Mouse (Mus musculus) heart, embryonic 10.5 days (tissue): ENCODE data around the gene Chuk. TPM values are rescaled to one million over a fixed set of nuclear protein-coding genes. Genes with fewer than 3 reads are reported as not detected.
"Not testable (repeated sequence)": the region's sequence is repeated elsewhere in the genome, so short reads cannot be mapped to it uniquely, and the experiment has no call there.

ENCODE experiments used
- DNase-seq: peaks from one replicate; pipeline ENCODE4 v3.0.0-alpha.2; 2017; ENCODE audit warnings: low spot score
- H3K27ac ChIP-seq: fragments of 300-500 bp; sonication (generic); 2 replicates; pipeline ENCODE4 v1.5.1; 2016; ENCODE audit warnings: mild to moderate bottlenecking
- H3K27me3 ChIP-seq: fragments of 300-500 bp; sonication (generic); 2 replicates; pipeline ENCODE4 v1.6.1; 2016; ENCODE audit warnings: mild to moderate bottlenecking; ENCODE audit not compliant: poor library complexity, insufficient read depth, severe bottlenecking
- H3K36me3 ChIP-seq: fragments of 300-500 bp; sonication (generic); 2 replicates; pipeline ENCODE4 v1.6.1; 2016; ENCODE audit warnings: mild to moderate bottlenecking, moderate library complexity
- H3K4me1 ChIP-seq: fragments of 300-500 bp; sonication (generic); 2 replicates; pipeline ENCODE4 v1.6.1; 2016; ENCODE audit warnings: mild to moderate bottlenecking
- H3K4me3 ChIP-seq: fragments of 300-500 bp; sonication (generic); 2 replicates; pipeline ENCODE4 v1.5.1; 2016; ENCODE audit warnings: mild to moderate bottlenecking, moderate library complexity
- H3K9me3 ChIP-seq: fragments of 300-500 bp; sonication (generic); 2 replicates; pipeline ENCODE4 v1.6.1; 2016; ENCODE audit warnings: mild to moderate bottlenecking, moderate library complexity
- WGBS: fragments of 180-500 bp; shearing (Covaris S2); methylation state at CpG from one replicate; pipeline ENCODE4 v1.1.7; 2016; 5-methylcytosine and 5-hydroxymethylcytosine counted together
- polyA plus RNA-seq: library from polyadenylated mRNA; unstranded; fragments of >200 nt; fragmentation: Nextera tagmentation; extraction: Ambion mirVana; gene quantifications from 2 replicates; pipeline ENCODE4 v1.2.1, GENCODE M21; 2016

The Chuk gene
- polyA plus RNA-seq, 1 experiment from 2014 or later: 47.0 TPM

DNA sequence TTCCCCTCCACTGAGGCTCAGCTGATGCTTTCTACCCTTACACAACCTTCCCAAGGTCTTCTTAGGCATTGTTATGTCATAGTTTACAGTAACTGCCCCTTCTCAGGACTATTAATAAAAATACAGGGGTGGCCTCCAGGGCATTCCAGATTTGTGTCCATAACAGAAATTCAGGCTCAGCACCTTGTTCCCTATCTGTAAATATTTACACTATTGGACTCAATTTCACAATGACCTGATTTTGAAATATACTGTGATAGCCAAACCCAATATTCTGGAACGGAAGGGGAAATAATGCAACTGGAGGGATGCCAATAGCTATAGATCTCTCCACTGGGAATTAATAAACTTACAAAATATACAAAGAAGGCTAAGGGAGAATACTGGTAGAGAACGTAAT lies 21.3 kb upstream of the Chuk start:
- H3K4me1 ChIP-seq: no peaks in the 10 kb centered on the region
- H3K9me3 ChIP-seq: no peaks in the 10 kb centered on the region
- H3K27ac ChIP-seq: no peak overlapping the region
- peaks cover 80% of the 10 kb centered on the region for H3K36me3 ChIP-seq
- WGBS: 93% methylated on average over 2 of the region's 2 CpGs
- DNase-seq: no peak
- no peaks in the 10 kb centered on the region for H3K27me3 ChIP-seq
- no peak overlapping the region for H3K4me3 ChIP-seq

DNA sequence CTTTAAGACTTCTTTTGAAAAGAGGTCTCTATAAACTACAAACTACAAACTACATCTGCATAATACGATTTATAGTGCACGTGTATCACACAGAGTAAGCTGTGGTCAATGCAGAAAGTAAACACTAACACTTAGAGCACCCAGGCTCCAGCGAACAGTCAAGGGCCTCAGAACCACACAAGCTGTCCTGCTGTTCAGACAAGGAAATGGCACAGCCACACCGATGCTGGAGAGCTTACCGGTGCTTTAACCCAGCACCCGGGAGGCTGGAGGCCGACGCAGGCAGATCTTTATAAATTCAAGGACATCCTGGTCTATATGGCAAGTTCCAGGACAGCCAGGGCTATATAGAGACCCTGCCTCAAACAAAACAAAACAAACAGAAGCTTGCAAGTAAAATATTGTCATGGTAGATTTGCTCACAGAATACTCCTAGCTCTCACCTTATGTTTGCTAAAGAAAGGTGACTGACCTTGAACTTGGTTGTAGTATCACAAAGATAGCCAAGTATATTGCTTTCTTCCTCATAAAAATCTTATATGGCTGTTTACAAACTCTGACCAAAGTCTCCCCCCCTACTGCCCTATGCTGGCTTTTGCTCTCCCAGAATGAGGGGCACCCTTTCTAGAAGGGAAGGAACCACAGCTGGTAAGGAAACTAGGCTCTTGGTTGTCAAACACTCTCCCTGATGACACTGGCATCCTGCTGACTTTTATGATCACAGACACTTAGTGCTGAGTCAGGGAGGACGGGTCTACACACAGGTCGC lies 20.6 kb upstream of the Chuk start:
- WGBS: 96% methylated on average over 10 of the region's 10 CpGs

DNA sequence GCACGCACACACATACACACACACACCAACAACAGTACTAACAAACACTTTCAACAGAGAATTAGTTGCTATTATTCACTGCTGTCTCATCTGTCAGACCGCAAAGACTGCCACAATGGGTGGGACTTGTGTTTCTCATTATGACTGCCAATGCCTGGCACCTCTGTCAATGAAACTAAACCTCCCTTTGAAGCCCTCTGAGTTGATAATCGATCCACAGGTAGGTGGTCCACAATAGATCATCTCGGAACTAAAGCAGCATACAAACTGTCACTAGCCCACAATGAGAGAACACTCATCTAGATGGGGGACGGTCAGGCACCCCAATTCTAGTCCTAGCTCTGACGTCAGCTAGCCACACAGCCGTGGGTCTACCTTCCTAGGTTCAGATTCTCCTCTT lies 13.9 kb upstream of the Chuk start:
- no peaks in the 10 kb centered on the region for H3K4me1 ChIP-seq
- 92% methylated on average over 7 of the region's 7 CpGs for WGBS
- peak; percentile 63 for DNase-seq
- no peak overlapping the region for H3K27ac ChIP-seq
- no peaks in the 10 kb centered on the region for H3K9me3 ChIP-seq
- no peaks in the 10 kb centered on the region for H3K27me3 ChIP-seq
- H3K4me3 ChIP-seq: no peak overlapping the region
- H3K36me3 ChIP-seq: peaks cover 84% of the 10 kb centered on the region

More for the DNA sequence above, 20.6 kb upstream of the Chuk start:
- H3K36me3 ChIP-seq: peaks cover 87% of the 10 kb centered on the region
- H3K4me1 ChIP-seq: no peaks in the 10 kb centered on the region
- H3K9me3 ChIP-seq: no peaks in the 10 kb centered on the region
- DNase-seq: no peak
- H3K27ac ChIP-seq: no peak overlapping the region
- no peak overlapping the region for H3K4me3 ChIP-seq
- no peaks in the 10 kb centered on the region for H3K27me3 ChIP-seq

DNA sequence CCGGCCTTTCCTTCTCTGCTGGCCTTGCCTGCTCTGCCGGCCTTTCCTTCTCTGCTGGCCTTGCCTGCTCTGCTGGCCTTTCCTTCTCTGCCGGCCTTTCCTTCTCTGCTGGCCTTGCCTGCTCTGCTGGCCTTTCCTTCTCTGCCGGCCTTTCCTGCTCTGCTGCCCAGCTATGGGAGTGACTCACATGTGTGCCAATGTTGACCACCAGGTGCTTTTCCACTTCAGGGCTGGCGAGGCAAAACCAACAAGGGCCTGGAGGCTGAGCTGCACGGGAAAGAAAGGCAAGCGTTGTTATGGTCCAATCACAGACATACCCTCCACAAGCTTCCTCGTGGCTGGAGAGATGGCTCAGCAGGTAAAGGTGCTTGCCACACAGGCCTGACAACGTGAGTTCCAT lies 13.4 kb upstream of the Chuk start:
- peaks cover 82% of the 10 kb centered on the region for H3K36me3 ChIP-seq
- H3K27me3 ChIP-seq, H3K4me1 ChIP-seq, H3K9me3 ChIP-seq, H3K4me3 ChIP-seq, H3K27ac ChIP-seq: not testable (repeated sequence)
- WGBS: 88% methylated on average over 9 of the region's 9 CpGs
- peak; percentile 50 for DNase-seq

GRCm38 (mm10) chr19:44117793-44118192 lies 10.5 kb upstream of the Chuk start:
- H3K4me1 ChIP-seq: no peaks in the 10 kb centered on the region
- no peak for DNase-seq
- H3K27ac ChIP-seq: no peak overlapping the region
- H3K36me3 ChIP-seq: peaks cover 76% of the 10 kb centered on the region
- no peaks in the 10 kb centered on the region for H3K27me3 ChIP-seq
- H3K4me3 ChIP-seq: no peak overlapping the region
- H3K9me3 ChIP-seq: no peaks in the 10 kb centered on the region

DNA sequence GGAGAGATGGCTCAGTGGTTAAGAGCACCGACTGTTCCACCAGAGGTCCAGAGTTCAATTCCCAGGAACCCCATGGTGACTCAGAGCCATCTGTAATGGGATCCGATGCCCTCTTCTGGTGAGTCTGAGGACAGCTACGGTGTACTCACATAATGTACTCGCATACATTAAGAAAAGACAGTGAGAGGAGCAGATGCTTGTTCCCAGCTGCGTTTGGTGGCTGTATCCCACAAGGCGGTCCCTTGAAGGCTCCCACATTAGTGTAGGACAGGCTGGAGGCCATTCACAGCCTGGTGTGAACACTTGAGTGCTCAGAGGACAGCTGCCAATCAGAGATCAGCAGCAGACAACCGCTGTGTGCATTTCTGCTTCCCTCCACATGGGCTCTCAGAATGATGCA lies 4.4 kb upstream of the Chuk start:
- no peak for DNase-seq
- Histone ChIP-seq H3K9me3 (no peaks in the 10 kb centered on the region), H3K4me1 (peaks cover 8% of the 10 kb centered on the region), H3K27me3 (no peaks in the 10 kb centered on the region), H3K27ac (no peak overlapping the region), H3K4me3 (no peak overlapping the region), H3K36me3 (peaks cover 65% of the 10 kb centered on the region)
- WGBS: 71% methylated on average over 7 of the region's 7 CpGs

- Histone ChIP-seq H3K9me3 (no peaks in the 10 kb centered on the region), H3K36me3 (peaks cover 60% of the 10 kb centered on the region)
- WGBS: 86% methylated on average over 9 of the region's 9 CpGs
Measured at GRCm38 (mm10) chr19:44110356-44110755, 3.1 kb upstream of the Chuk start.

GRCm38 (mm10) chr19:44108996-44109395 lies 1.7 kb upstream of the Chuk start:
- Histone ChIP-seq H3K4me3 (no peak overlapping the region), H3K4me1 (peaks cover 13% of the 10 kb centered on the region), H3K36me3 (peaks cover 50% of the 10 kb centered on the region), H3K27me3 (no peaks in the 10 kb centered on the region), H3K27ac (no peak overlapping the region), H3K9me3 (no peaks in the 10 kb centered on the region)
- DNase-seq: no peak

More at GRCm38 (mm10) chr19:44110356-44110755, 3.1 kb upstream of the Chuk start:
- Histone ChIP-seq H3K27ac (no peak overlapping the region), H3K4me1 (peaks cover 13% of the 10 kb centered on the region), H3K27me3 (no peaks in the 10 kb centered on the region), H3K4me3 (no peak overlapping the region)
- DNase-seq: no peak

GRCm38 (mm10) chr19:44107661-44108521 lies 611 bp upstream of the Chuk start:
- peak overlapping the region; percentile 94 for H3K27ac ChIP-seq
- 30% methylated on average over 22 of the region's 22 CpGs for WGBS
- no peak for DNase-seq

DNA sequence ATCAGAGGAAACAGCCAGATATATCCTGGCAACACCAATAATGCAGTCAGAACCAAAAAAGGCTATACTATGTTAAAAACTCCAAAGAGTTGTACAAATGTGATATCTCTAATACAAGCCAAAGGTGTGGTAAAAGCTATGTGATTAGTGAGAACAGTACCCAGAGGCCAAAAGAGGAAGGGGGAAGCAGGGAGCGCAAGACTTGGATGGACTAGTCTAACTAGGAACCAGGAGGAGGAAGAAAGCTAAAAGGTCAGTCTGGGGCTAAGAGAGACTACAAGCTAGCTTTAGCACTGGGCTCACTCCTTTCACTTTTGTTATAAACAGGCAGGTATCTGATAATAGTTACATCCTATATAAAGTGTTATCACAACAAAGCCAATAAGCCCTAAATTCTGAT lies 2.9 kb downstream of the Chuk start:
- H3K9me3 ChIP-seq: no peaks in the 10 kb centered on the region
- DNase-seq: no peak
- H3K36me3 ChIP-seq: peaks cover 19% of the 10 kb centered on the region
- H3K27me3 ChIP-seq: no peaks in the 10 kb centered on the region
- no peak overlapping the region for H3K4me3 ChIP-seq
- H3K4me1 ChIP-seq: peaks cover 13% of the 10 kb centered on the region
- no peak overlapping the region for H3K27ac ChIP-seq
- WGBS: 93% methylated on average over 1 of the region's 1 CpGs

More at GRCm38 (mm10) chr19:44107661-44108521, 611 bp upstream of the Chuk start:
- peaks cover 39% of the 10 kb centered on the region for H3K36me3 ChIP-seq
- H3K27me3 ChIP-seq: no peaks in the 10 kb centered on the region
- H3K9me3 ChIP-seq: no peaks in the 10 kb centered on the region
- H3K4me3 ChIP-seq: peak overlapping the region; percentile 100
- H3K4me1 ChIP-seq: peaks cover 13% of the 10 kb centered on the region

- Histone ChIP-seq H3K36me3 (peaks cover 21% of the 10 kb centered on the region), H3K27me3 (no peaks in the 10 kb centered on the region), H3K27ac (no peak overlapping the region), H3K4me3 (no peak overlapping the region), H3K9me3 (no peaks in the 10 kb centered on the region), H3K4me1 (peaks cover 12% of the 10 kb centered on the region)
- WGBS: 89% methylated on average over 3 of the region's 3 CpGs
- DNase-seq: no peak
Measured at GRCm38 (mm10) chr19:44103001-44103400, 4.3 kb downstream of the Chuk start.

DNA sequence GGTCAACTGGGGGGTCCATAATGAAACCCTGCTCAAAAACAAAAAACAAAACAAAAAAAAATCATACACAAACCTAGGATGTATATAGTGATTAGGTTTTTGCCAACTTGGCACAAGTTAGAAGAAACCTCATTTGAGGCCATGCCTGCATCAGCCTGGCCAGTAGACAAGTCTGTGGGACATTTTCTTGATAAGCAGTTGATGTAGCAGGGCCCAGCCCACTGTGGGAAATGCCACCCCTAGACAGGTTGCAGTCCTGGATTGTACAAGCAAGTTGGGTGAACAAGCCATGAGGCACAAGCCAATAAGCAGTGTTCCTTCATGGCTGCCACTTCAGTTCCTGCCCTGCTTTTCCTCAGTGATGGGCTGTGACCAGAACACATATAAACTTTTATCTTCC lies 6.4 kb downstream of the Chuk start:
- Histone ChIP-seq H3K27ac (no peak overlapping the region), H3K9me3 (no peaks in the 10 kb centered on the region), H3K4me1 (no peaks in the 10 kb centered on the region), H3K36me3 (peaks cover 42% of the 10 kb centered on the region), H3K4me3 (no peak overlapping the region), H3K27me3 (no peaks in the 10 kb centered on the region)
- DNase-seq: no peak

GRCm38 (mm10) chr19:44086278-44086677 lies 21.0 kb downstream of the Chuk start:
- Histone ChIP-seq H3K36me3 (peaks cover 55% of the 10 kb centered on the region), H3K9me3 (no peaks in the 10 kb centered on the region), H3K27ac (no peak overlapping the region), H3K4me3 (no peak overlapping the region), H3K27me3 (no peaks in the 10 kb centered on the region), H3K4me1 (no peaks in the 10 kb centered on the region)
- 76% methylated on average over 3 of the region's 3 CpGs for WGBS
- DNase-seq: no peak
